Mouse (Mus musculus) olfactory bulb, adult 2 months (tissue): Measurements from ENCODE around the gene Cdip1. TPM values are rescaled to one million over a fixed set of nuclear protein-coding genes. Genes with fewer than 3 reads are reported as not detected.

Source experiments
- H3K27ac ChIP-seq: fragments of 200-500 bp; 2 replicates; pipeline ENCODE4 v1.5.1; 2012; ENCODE audit warnings: low read depth, low read length; ENCODE audit not compliant: insufficient read depth
- H3K4me1 ChIP-seq: fragments of 200-500 bp; 2 replicates; pipeline ENCODE4 v1.6.1; 2012; ENCODE audit warnings: low read length; ENCODE audit not compliant: control insufficient read depth, insufficient read depth
- H3K4me3 ChIP-seq: fragments of 200-500 bp; 2 replicates; pipeline ENCODE4 v1.5.1; 2012; ENCODE audit warnings: mild to moderate bottlenecking, low read depth, low read length, moderate library complexity; ENCODE audit not compliant: insufficient read depth
- CTCF ChIP-seq: fragments of 200-500 bp; IDR thresholded peaks from 2 replicates; pipeline ENCODE4 v1.5.1; 2012; ENCODE audit warnings: low read depth, mild to moderate bottlenecking, low read length, moderate library complexity; ENCODE audit not compliant: insufficient read depth
- POLR2A ChIP-seq: fragments of 200-500 bp; IDR thresholded peaks from 2 replicates; pipeline ENCODE4 v1.6.1; 2012; ENCODE audit warnings: mild to moderate bottlenecking, low read depth, low read length, moderate library complexity; ENCODE audit not compliant: insufficient read depth
- WGBS: fragments of 180-500 bp; shearing (Covaris S2); methylation state at CpG from one replicate; pipeline ENCODE4 v1.1.7; 2018; 5-methylcytosine and 5-hydroxymethylcytosine counted together
- polyA plus RNA-seq: library from polyadenylated mRNA; stranded (reverse); fragments of >200 nt; gene quantifications from 2 replicates; pipeline ENCODE4 v1.2.4, GENCODE M21; 2012; ENCODE audit warnings: low replicate concordance; ENCODE audit not compliant: missing spikeins, insufficient read depth, insufficient read length

Cdip1 gene
- polyA plus RNA-seq, 1 experiment = not detected

GRCm38 (mm10) chr16:4725780-4726527 is 64.1 kb downstream of the Cdip1 start, which contains the start of gene Hmox2:
Hmox2 (plus strand) TSS chr16:4726361.
- TF ChIP-seq POLR2A (peak; percentile 97), CTCF (no peak)
- Histone ChIP-seq H3K4me3 (peak within 1 kb of the TSS; percentile 69), H3K4me1 (peaks cover 2% of the 10 kb centered on the region; the same call in 1 of the 2 replicates), H3K27ac (peak within 1 kb of the TSS; percentile 50)
- WGBS = 6% methylated on average over 35 of the region's 35 CpGs

- TF ChIP-seq POLR2A = no peak
- Histone ChIP-seq H3K4me3 (no peak overlapping the region), H3K4me1 (peaks cover 2% of the 10 kb centered on the region; the same call in 1 of the 2 replicates), H3K27ac (no peak overlapping the region)
- WGBS = 74% methylated on average over 4 of the region's 4 CpGs
These were observed 64.8 kb downstream of the Cdip1 start for GRCm38 (mm10) chr16:4725266-4725665.

GRCm38 (mm10) chr16:4722915-4723209 is 67.2 kb downstream of the Cdip1 start:
- Histone ChIP-seq H3K27ac (no peak overlapping the region), H3K4me1 (0 out of 2 replicates have a peak, but pooled peaks cover under 1% of the 10 kb centered on the region), H3K4me3 (no peak overlapping the region)
- TF ChIP-seq CTCF (no peak), POLR2A (no peak)
- 85% methylated on average over 3 of the region's 3 CpGs for WGBS

GRCm38 (mm10) chr16:4722128-4722914 is 67.8 kb downstream of the Cdip1 start:
- no peak overlapping the region for H3K4me3 ChIP-seq
- WGBS = 34% methylated on average over 7 of the region's 7 CpGs
- H3K27ac ChIP-seq = no peak overlapping the region
- no peaks in the 10 kb centered on the region for H3K4me1 ChIP-seq
- TF ChIP-seq POLR2A (no peak), CTCF (no peak)

- H3K4me1 ChIP-seq = no peaks in the 10 kb centered on the region
- no peak within 1 kb of the TSS; the same call in 1 of the 2 replicates for H3K27ac ChIP-seq
- 8% methylated on average over 33 of the region's 33 CpGs for WGBS
- H3K4me3 ChIP-seq = peak within 1 kb of the TSS; percentile 72
- TF ChIP-seq POLR2A (no peak), CTCF (no peak)
These were observed 71.2 kb downstream of the Cdip1 start, which contains the start of gene Nmral1 for GRCm38 (mm10) chr16:4718753-4719518. Nmral1 (minus strand) TSS chr16:4719356.

GRCm38 (mm10) chr16:4717866-4718265 is 72.2 kb downstream of the Cdip1 start:
- 36% methylated on average over 3 of the region's 3 CpGs for WGBS
- no peak for TF ChIP-seq CTCF
- TF ChIP-seq POLR2A = no peak
- no peaks in the 10 kb centered on the region for H3K4me1 ChIP-seq
- no peak overlapping the region for H3K27ac ChIP-seq
- H3K4me3 ChIP-seq = no peak overlapping the region

GRCm38 (mm10) chr16:4713861-4714710 is 76.0 kb downstream of the Cdip1 start:
- Histone ChIP-seq H3K27ac (no peak overlapping the region), H3K4me1 (no peaks in the 10 kb centered on the region), H3K4me3 (no peak overlapping the region)
- WGBS = 89% methylated on average over 17 of the region's 17 CpGs
- TF ChIP-seq CTCF = no peak
- no peak for TF ChIP-seq POLR2A

GRCm38 (mm10) chr16:4711173-4711572 is 78.9 kb downstream of the Cdip1 start:
- no peak overlapping the region for H3K27ac ChIP-seq
- 67% methylated on average over 4 of the region's 4 CpGs for WGBS
- no peak overlapping the region for H3K4me3 ChIP-seq
- no peaks in the 10 kb centered on the region for H3K4me1 ChIP-seq
- no peak for TF ChIP-seq CTCF
- TF ChIP-seq POLR2A = no peak
